Mouse (Mus musculus) liver, embryonic 14.5 days (tissue): ENCODE data around the gene Mob2. TPM values are rescaled to one million over a fixed set of nuclear protein-coding genes. Genes with fewer than 3 reads are reported as not detected.
A peak's percentile ranks its signal among the peaks of the same experiment; 100 is the strongest.

Experiments used
- ATAC-seq: fragments of 200-750 bp; cut with Nextera tagmentation; 2 replicates; pipeline ENCODE4 v1.8.0; 2017; ENCODE audit warnings: moderate number of reproducible peaks, mild to moderate bottlenecking, moderate library complexity; ENCODE audit not compliant: insufficient read depth
- DNase-seq, 3 experiments: peaks; one replicate each; pipeline ENCODE4 v3.0.0-alpha.2; 2012 to 2013; ENCODE audit warnings: low read depth in 3 of 3, low spot score in 3 of 3
- H3K27ac ChIP-seq: fragments of 300-500 bp; sonication (generic); 2 replicates; pipeline ENCODE4 v1.5.1; 2014; ENCODE audit warnings: moderate library complexity, mild to moderate bottlenecking, control low read depth, inconsistent platforms
- H3K27me3 ChIP-seq: fragments of 300-500 bp; sonication (generic); 2 replicates; pipeline ENCODE4 v1.6.1; 2014; ENCODE audit warnings: mild to moderate bottlenecking, low read length, moderate library complexity; ENCODE audit not compliant: control insufficient read depth, insufficient read depth
- H3K36me3 ChIP-seq: fragments of 300-500 bp; sonication (generic); replicated peaks from 2 replicates; pipeline ENCODE4 v1.6.1; 2014; ENCODE audit warnings: low read depth; ENCODE audit not compliant: control insufficient read depth, insufficient read depth
- H3K4me1 ChIP-seq, 2 experiments: fragments of 200-500 bp in 1 of 2; fragments of 300-500 bp in 1 of 2; sonication (generic) in 1 of 2; replicated peaks; 2 replicates each; pipeline ENCODE4 v1.6.1; 2012 to 2014; ENCODE audit warnings: antibody characterized with exemption in 1 of 2, inconsistent platforms in 1 of 2, low read length in 1 of 2; ENCODE audit not compliant: control insufficient read depth in 2 of 2, insufficient read depth in 2 of 2
- H3K4me2 ChIP-seq: fragments of 300-500 bp; sonication (generic); 2 replicates; pipeline ENCODE4 v1.6.1; 2014; ENCODE audit warnings: low read depth, mild to moderate bottlenecking, control low read depth, moderate library complexity
- H3K4me3 ChIP-seq, 2 experiments: fragments of 200-500 bp in 1 of 2; fragments of 300-500 bp in 1 of 2; sonication (generic) in 1 of 2; 2 replicates each; pipeline ENCODE4 v1.5.1; 2012 to 2014; ENCODE audit warnings: low read depth in 2 of 2, low read length in 2 of 2, mild to moderate bottlenecking in 2 of 2, control low read depth in 1 of 2, inconsistent platforms in 1 of 2, moderate library complexity in 1 of 2; ENCODE audit not compliant: insufficient read depth in 1 of 2
- H3K9ac ChIP-seq: fragments of 300-500 bp; sonication (generic); replicated peaks from 2 replicates; pipeline ENCODE4 v1.6.1; 2014; ENCODE audit warnings: mild to moderate bottlenecking, control low read depth, moderate library complexity
- H3K9me3 ChIP-seq: fragments of 300-500 bp; sonication (generic); 2 replicates; pipeline ENCODE4 v1.6.1; 2016; ENCODE audit warnings: low read length, mixed read lengths; ENCODE audit not compliant: control insufficient read depth
- CTCF ChIP-seq: IDR thresholded peaks from 2 replicates; pipeline ENCODE4 v1.5.1; 2016; ENCODE audit warnings: antibody characterized with exemption, low read depth, control low read depth
- EP300 ChIP-seq: IDR thresholded peaks from 2 replicates; pipeline ENCODE4 v1.6.1; 2016; ENCODE audit warnings: antibody characterized with exemption, low read depth
- WGBS: fragments of 180-500 bp; shearing (Covaris S2); extraction: QIAGEN DNeasy Blood & Tissue Kit; methylation state at CpG from one replicate; pipeline ENCODE4 v1.1.7; 2014; ENCODE audit not compliant: insufficient replicate concordance; 5-methylcytosine and 5-hydroxymethylcytosine counted together
- polyA plus RNA-seq, 2 experiments: library from polyadenylated mRNA; depleted of rRNA in 1 of 2; stranded (reverse) in 1 of 2; unstranded in 1 of 2; fragments of >200 nt; fragmentation: Nextera tagmentation in 1 of 2; extraction: Ambion mirVana in 1 of 2; gene quantifications; 2 replicates each; pipeline versions ENCODE4 v1.2.1 to v1.2.3; 2012 to 2014

Gene Mob2
- polyA plus RNA-seq, 2 experiments: 41.5 to 68.8 TPM

- DNase-seq: no peak
- 42% methylated on average over 5 of the region's 5 CpGs for WGBS
- peaks cover 67% of the 10 kb centered on the region for H3K27me3 ChIP-seq
- ATAC-seq: no peak
- H3K4me3 ChIP-seq: no peak overlapping the region
- peaks cover 0 to under 1% of the 10 kb centered on the region in 2 experiments; a peak in 2 of 4 replicates for H3K4me1 ChIP-seq
- no peaks in the 10 kb centered on the region for H3K9me3 ChIP-seq
- no peak overlapping the region for H3K9ac ChIP-seq
- no peak overlapping the region for H3K27ac ChIP-seq
- TF ChIP-seq EP300: no peak
- 0 out of 2 replicates have a peak, but pooled peaks have one; percentile 8 for TF ChIP-seq CTCF
- H3K36me3 ChIP-seq: peaks cover 23% of the 10 kb centered on the region
- H3K4me2 ChIP-seq: no peak overlapping the region
Observed at GRCm38 (mm10) chr7:142079365-142079764, 18.5 kb upstream of the Mob2 start.

DNA sequence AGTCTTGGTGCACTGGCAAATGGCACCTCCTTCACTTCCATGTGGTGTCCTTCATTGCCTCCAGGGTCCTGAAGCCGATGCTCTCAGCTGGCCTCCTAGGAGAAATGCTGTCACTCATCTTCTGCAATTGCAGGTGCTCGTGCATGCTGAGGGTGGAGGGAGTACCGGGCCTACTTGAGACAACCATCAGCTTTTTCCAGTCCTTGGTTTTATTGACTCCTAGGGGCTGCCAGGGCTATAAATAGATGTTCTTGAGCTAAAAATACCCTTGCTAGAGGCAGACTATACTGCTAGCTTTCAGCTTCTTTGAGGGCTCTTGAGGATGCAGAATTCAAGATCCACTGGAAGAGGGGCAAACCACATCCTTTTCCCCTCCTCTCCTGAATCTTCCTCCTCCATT, 16.3 kb upstream of the Mob2 start:
- H3K36me3 ChIP-seq: peaks cover 6% of the 10 kb centered on the region

GRCm38 (mm10) chr7:142074146-142074886, 13.5 kb upstream of the Mob2 start:
- H3K36me3 ChIP-seq: no peaks in the 10 kb centered on the region
- ATAC-seq: no peak
- H3K4me3 ChIP-seq: no peak overlapping the region
- no peak overlapping the region for H3K9ac ChIP-seq
- peaks cover 22% of the 10 kb centered on the region for H3K27me3 ChIP-seq
- TF ChIP-seq CTCF (no peak), EP300 (no peak)
- no peaks in the 10 kb centered on the region for H3K9me3 ChIP-seq
- no peak overlapping the region for H3K27ac ChIP-seq
- WGBS: 45% methylated on average over 8 of the region's 8 CpGs
- H3K4me2 ChIP-seq: no peak overlapping the region
- DNase-seq: no peak
- H3K4me1 ChIP-seq: peaks cover 0 to 8% of the 10 kb centered on the region in 2 experiments; a peak in 2 of 4 replicates

More for the DNA sequence above, 16.3 kb upstream of the Mob2 start:
- no peak overlapping the region for H3K4me2 ChIP-seq
- 38% methylated on average over 3 of the region's 3 CpGs for WGBS
- H3K4me1 ChIP-seq: no peaks in the 10 kb centered on the region
- H3K9ac ChIP-seq: no peak overlapping the region
- peaks cover 50% of the 10 kb centered on the region for H3K27me3 ChIP-seq
- no peak for TF ChIP-seq EP300
- no peak overlapping the region for H3K27ac ChIP-seq
- H3K9me3 ChIP-seq: no peaks in the 10 kb centered on the region
- DNase-seq (no peak), ATAC-seq (no peak)
- no peak overlapping the region for H3K4me3 ChIP-seq

DNA sequence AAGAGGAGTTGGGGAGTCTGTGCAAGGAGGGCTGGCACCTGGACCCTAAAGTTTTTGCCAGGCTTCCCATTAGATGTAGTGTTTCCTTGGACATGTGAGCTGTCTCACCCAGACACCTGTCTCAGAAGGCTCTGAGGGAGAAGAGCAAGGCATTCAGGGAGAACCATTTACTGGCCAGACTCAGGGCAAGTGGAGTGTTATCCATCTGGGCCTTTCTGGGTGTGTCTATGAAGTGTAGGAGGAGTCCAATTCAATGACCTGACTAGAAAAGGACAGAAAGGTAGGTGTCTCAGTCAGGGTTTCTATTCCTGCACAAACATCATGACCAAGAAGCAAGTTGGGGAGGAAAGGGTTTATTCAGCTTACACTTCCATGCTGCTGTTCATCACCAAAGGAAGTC, 10.9 kb upstream of the Mob2 start:
- Histone ChIP-seq H3K9me3 (no peaks in the 10 kb centered on the region), H3K4me1 (peaks cover 0 to 8% of the 10 kb centered on the region in 2 experiments; a peak in 2 of 4 replicates), H3K27ac (no peak overlapping the region), H3K9ac (no peak overlapping the region), H3K27me3 (peaks cover 17% of the 10 kb centered on the region), H3K36me3 (no peaks in the 10 kb centered on the region), H3K4me2 (no peak overlapping the region), H3K4me3 (no peak overlapping the region)
- TF ChIP-seq EP300 (no peak), CTCF (no peak)
- ATAC-seq (no peak), DNase-seq (no peak)

GRCm38 (mm10) chr7:142071212-142071578, 10.3 kb upstream of the Mob2 start:
- no peaks in the 10 kb centered on the region for H3K9me3 ChIP-seq
- TF ChIP-seq CTCF (no peak), EP300 (no peak)
- ATAC-seq: peak; percentile 70
- H3K4me1 ChIP-seq: peaks cover 0 to 8% of the 10 kb centered on the region in 2 experiments; a peak in 2 of 4 replicates
- no peak overlapping the region for H3K27ac ChIP-seq
- H3K4me2 ChIP-seq: no peak overlapping the region
- 6% methylated on average over 10 of the region's 10 CpGs for WGBS
- H3K36me3 ChIP-seq: no peaks in the 10 kb centered on the region
- H3K9ac ChIP-seq: no peak overlapping the region
- DNase-seq: no peak
- H3K27me3 ChIP-seq: peaks cover 17% of the 10 kb centered on the region
- no peak overlapping the region for H3K4me3 ChIP-seq
